Comparison of ENCODE assay signal across 9 mouse cellular contexts in the genomic region with DNA sequence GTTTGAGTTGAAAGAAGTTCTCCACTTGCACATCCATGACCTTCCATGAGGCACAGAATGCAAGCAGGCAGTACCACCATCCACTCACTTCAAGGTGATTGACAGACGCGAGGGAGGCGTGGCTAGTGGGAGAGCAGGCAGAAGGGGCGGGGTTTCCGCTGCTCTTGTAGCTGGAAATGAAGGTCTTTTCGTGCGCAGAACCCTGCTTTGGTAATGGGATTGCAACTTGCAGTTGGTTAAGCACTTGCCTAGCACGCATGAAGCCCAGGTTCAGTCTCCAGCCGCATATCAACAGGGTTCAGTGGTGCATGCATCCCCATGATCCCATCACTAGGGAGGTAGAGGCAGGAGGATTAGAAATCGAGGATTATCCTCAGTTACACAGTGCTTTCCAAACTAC. TPM values are rescaled to one million over a fixed set of nuclear protein-coding genes. Genes with fewer than 3 reads are reported as not detected.
A peak's percentile ranks its signal among the peaks of the same experiment; 100 is the strongest.
DNase-seq lines count a peak whose midpoint lies in the region; ATAC-seq lines count a peak whose summit lies in the region.
"Had no signal": no experiment of that assay in that cellular context is flagged by ENCODE, and none has a peak within 500 bp of the region (broad histone marks: within the 10 kb centered on the region; RNA-seq: fewer than 3 reads in every experiment).

No protein-coding gene starts in this region.

- peak overlapping the region; percentile 9; the same call in 1 of the 2 replicates for H3K4me3 ChIP-seq in limb, embryonic 11.5 days (ENCODE audit: low read depth, low read length)
- 0 out of 2 replicates have a peak overlapping the region, but pooled peaks have one; percentile 1 for H3K4me3 ChIP-seq in midbrain, embryonic 14.5 days (replicated peaks; ENCODE audit: low read depth, low read length)

- H3K4me2 ChIP-seq in limb, embryonic 11.5 days (ENCODE audit: low read depth, severe bottlenecking): peak overlapping the region; percentile 43
- H3K4me2 ChIP-seq in midbrain, embryonic 14.5 days (ENCODE audit: low read length): peak overlapping the region; percentile 49

- no peaks in the 10 kb centered on the region for H3K27me3 ChIP-seq in limb, embryonic 11.5 days (ENCODE audit: control insufficient read depth, insufficient read depth, low read length)
- H3K27me3 ChIP-seq in midbrain, embryonic 14.5 days (ENCODE audit: control insufficient read depth, insufficient read depth, low read length): no peaks in the 10 kb centered on the region
- H3K27me3 ChIP-seq: Patski had no signal

- H3K9me3 ChIP-seq in limb, embryonic 11.5 days (ENCODE audit: control insufficient read depth, low read length): no peaks in the 10 kb centered on the region
- no peaks in the 10 kb centered on the region for H3K9me3 ChIP-seq in midbrain, embryonic 14.5 days (ENCODE audit: control insufficient read depth, low read length)

- 10% methylated on average over 10 of the region's 10 CpGs for WGBS in limb, embryonic 11.5 days
- 13% methylated on average over 10 of the region's 10 CpGs for WGBS in midbrain, embryonic 14.5 days

- no peak overlapping the region; the same call in 1 of the 2 replicates for H3K27ac ChIP-seq in limb, embryonic 11.5 days (replicated peaks; ENCODE audit: low read depth, low read length)
- no peak overlapping the region for H3K27ac ChIP-seq in midbrain, embryonic 14.5 days (replicated peaks; ENCODE audit: low read depth, low read length)

- H3K4me1 ChIP-seq in limb, embryonic 11.5 days (ENCODE audit: control insufficient read depth, insufficient read depth, low read length): peaks cover 12% of the 10 kb centered on the region
- H3K4me1 ChIP-seq in midbrain, embryonic 14.5 days (ENCODE audit: control insufficient read depth, insufficient read depth, low read length): peaks cover 15% of the 10 kb centered on the region

- no peak overlapping the region for H3K9ac ChIP-seq in limb, embryonic 11.5 days (ENCODE audit: low read length)
- no peak overlapping the region for H3K9ac ChIP-seq in midbrain, embryonic 14.5 days (replicated peaks; ENCODE audit: low read length)

- DNase-seq in lung, adult 18-20 months: peak; percentile 22 to 33
- no peak for DNase-seq in lung, postnatal 25 days (ENCODE audit: low spot score)
- peak; percentile 66 for DNase-seq in embryo, embryonic 9.5 days (ENCODE audit: extremely low spot score)
- peak; percentile 79 for DNase-seq in limb, embryonic 11.5 days (ENCODE audit: low spot score)
- peak; percentile 75 for DNase-seq in midbrain, embryonic 14.5 days
- DNase-seq in thymus, postnatal 0 days (ENCODE audit: low spot score): peak; percentile 71
- DNase-seq in cerebellum, postnatal 4 days (ENCODE audit: low spot score in 2 of 2): no peak

- H3K36me3 ChIP-seq in limb, embryonic 11.5 days (ENCODE audit: control insufficient read depth, insufficient read depth, low read length): no peaks in the 10 kb centered on the region
- H3K36me3 ChIP-seq in midbrain, embryonic 14.5 days (ENCODE audit: control insufficient read depth, insufficient read depth, low read length): no peaks in the 10 kb centered on the region

- ATAC-seq in hematopoietic stem cell, adult 5-6 weeks (replicated peaks in 1 of 2; ENCODE audit: insufficient read depth in 1 of 2, low FRiP score in 2 of 2, low TSS enrichment in 1 of 2, low read depth in 1 of 2, poor library complexity in 2 of 2, severe bottlenecking in 2 of 2): peak; percentile 85 to 87
- ATAC-seq in limb, embryonic 11.5 days (ENCODE audit: insufficient number of reproducible peaks, low FRiP score, low TSS enrichment, low read depth): peak; percentile 64; the same call in 1 of the 2 replicates
- peak; percentile 59; the same call in 1 of the 2 replicates for ATAC-seq in midbrain, embryonic 14.5 days (ENCODE audit: low FRiP score, low TSS enrichment)
- ATAC-seq: Patski had no signal

RNA-seq across cellular contexts. Expression of a gene that starts 25.5 kb away (rescaled TPM):
- 0.25 and 0.35 TPM in 2 replicates for total RNA-seq in hematopoietic stem cell, adult 5-6 weeks (2017)
- 11.4 and 13.9 TPM in 2 replicates for polyA plus RNA-seq in limb, embryonic 11.5 days (2014; fragmentation: Nextera tagmentation; extraction: Ambion mirVana)
- polyA plus RNA-seq in midbrain, embryonic 14.5 days (2014; fragmentation: Nextera tagmentation; extraction: Ambion mirVana): 0.86 and 2.1 TPM in 2 replicates
- polyA plus RNA-seq in thymus, postnatal 0 days (2015; fragmentation: Nextera tagmentation; extraction: Ambion mirVana): 0.74 and 1.4 TPM in 2 replicates
- polyA plus RNA-seq: Patski had no signal

Comparison
In these comparisons a context has a peak if more than half of its experiments do, and no peak if none do; other contexts are left out.
1. DNase-seq: peak in lung, adult 18-20 months (2 of 2), embryo, embryonic 9.5 days (single experiment), limb, embryonic 11.5 days (single experiment), midbrain, embryonic 14.5 days (single experiment) and thymus, postnatal 0 days (single experiment); none in lung, postnatal 25 days (single experiment) and cerebellum, postnatal 4 days (0 of 2).
2. Peak in every context shown above with its lines, with median percentiles within 50 percentile points of each other: ATAC-seq.